Mouse (Mus musculus) limb, embryonic 14.5 days (tissue): ENCODE measurements around the gene Krt6a. TPM values are rescaled to one million over a fixed set of nuclear protein-coding genes. Genes with fewer than 3 reads are reported as not detected.

ENCODE experiments used
- ATAC-seq: fragments of 200-750 bp; cut with Nextera tagmentation; 2 replicates; pipeline ENCODE4 v1.8.0; 2017; ENCODE audit warnings: low read depth, moderate number of reproducible peaks, moderate TSS enrichment; ENCODE audit not compliant: low FRiP score
- DNase-seq: peaks from one replicate; pipeline ENCODE4 v3.0.0-alpha.2; 2015; ENCODE audit warnings: low spot score
- H3K27ac ChIP-seq: fragments of 300-500 bp; sonication (generic); replicated peaks from 2 replicates; pipeline ENCODE4 v1.5.1; 2014; ENCODE audit warnings: low read depth, mild to moderate bottlenecking, low read length, moderate library complexity, mixed read lengths
- H3K27me3 ChIP-seq: fragments of 300-500 bp; sonication (generic); 2 replicates; pipeline ENCODE4 v1.6.1; 2014; ENCODE audit warnings: low read length, mixed read lengths; ENCODE audit not compliant: control insufficient read depth, insufficient read depth
- H3K36me3 ChIP-seq: fragments of 300-500 bp; sonication (generic); 2 replicates; pipeline ENCODE4 v1.6.1; 2014; ENCODE audit warnings: mild to moderate bottlenecking, low read length, moderate library complexity, mixed read lengths; ENCODE audit not compliant: control insufficient read depth, insufficient read depth
- H3K4me1 ChIP-seq: fragments of 300-500 bp; sonication (generic); 2 replicates; pipeline ENCODE4 v1.6.1; 2014; ENCODE audit warnings: antibody characterized with exemption, low read length, mixed read lengths; ENCODE audit not compliant: control insufficient read depth, insufficient read depth
- H3K4me2 ChIP-seq: fragments of 300-500 bp; sonication (generic); replicated peaks from 2 replicates; pipeline ENCODE4 v1.6.1; 2014; ENCODE audit warnings: low read depth, mild to moderate bottlenecking, low read length, moderate library complexity; ENCODE audit not compliant: severe bottlenecking
- H3K4me3 ChIP-seq: fragments of 300-500 bp; sonication (generic); replicated peaks from 2 replicates; pipeline ENCODE4 v1.5.1; 2014; ENCODE audit warnings: low read length
- H3K9ac ChIP-seq: fragments of 300-500 bp; sonication (generic); 2 replicates; pipeline ENCODE4 v1.6.1; 2014; ENCODE audit warnings: mild to moderate bottlenecking, low read depth, low read length, moderate library complexity; ENCODE audit not compliant: severe bottlenecking
- H3K9me3 ChIP-seq: fragments of 300-500 bp; sonication (generic); 2 replicates; pipeline ENCODE4 v1.6.1; 2016; ENCODE audit warnings: low read length; ENCODE audit not compliant: control insufficient read depth
- POLR2A ChIP-seq: fragments of 200-500 bp; IDR thresholded peaks from 2 replicates; pipeline ENCODE4 v1.8.0; 2012; ENCODE audit warnings: inconsistent platforms, mild to moderate bottlenecking, moderate library complexity, borderline replicate concordance; ENCODE audit not compliant: insufficient read depth, insufficient read length; ENCODE audit errors: extremely low read depth
- WGBS: fragments of 180-500 bp; shearing (Covaris S2); extraction: QIAGEN DNeasy Blood & Tissue Kit; methylation state at CpG from one replicate; pipeline ENCODE4 v1.1.7; 2014; 5-methylcytosine and 5-hydroxymethylcytosine counted together
- microRNA-seq: library from miRNA; unstranded; fragments of <30 nt; microRNA quantifications from one replicate; pipeline ENCODE4, GENCODE M21; 2016
- polyA plus RNA-seq, 2 experiments: library from polyadenylated mRNA; depleted of rRNA in 1 of 2; stranded (reverse) in 1 of 2; unstranded in 1 of 2; fragments of >200 nt; fragmentation: Nextera tagmentation in 1 of 2; extraction: Ambion mirVana in 1 of 2; gene quantifications; 2 replicates each; pipeline versions ENCODE4 v1.2.1 to v1.2.3; 2012 to 2014

The Krt6a gene
- polyA plus RNA-seq, 2 experiments, result 8.0 to 26.5 TPM

DNA sequence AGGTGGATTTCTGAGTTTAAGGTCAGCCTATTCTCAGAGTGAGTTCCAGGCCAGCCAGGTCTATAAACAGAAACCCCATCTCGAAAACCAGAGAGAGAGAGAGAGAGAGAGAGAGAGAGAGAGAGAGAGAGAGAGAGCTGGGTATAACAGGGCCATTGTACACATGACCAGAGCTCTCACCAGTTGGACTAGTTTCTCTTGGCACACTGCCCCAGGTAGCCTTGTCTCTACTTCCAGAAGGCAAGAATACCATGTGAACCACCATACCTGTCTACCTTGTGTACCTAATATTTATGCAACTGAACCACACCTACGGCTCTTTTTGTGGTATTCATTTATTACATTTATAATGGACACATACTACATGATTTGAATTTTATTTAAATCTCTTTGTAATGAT, 5.9 kb downstream of the Krt6a start:
- DNase-seq (no peak), ATAC-seq (no peak)
- Histone ChIP-seq H3K27ac (no peak overlapping the region), H3K4me2 (no peak overlapping the region), H3K36me3 (no peaks in the 10 kb centered on the region), H3K9me3 (no peaks in the 10 kb centered on the region), H3K27me3 (no peaks in the 10 kb centered on the region), H3K4me1 (no peaks in the 10 kb centered on the region), H3K4me3 (no peak overlapping the region), H3K9ac (no peak overlapping the region)
- 70% methylated on average over 2 of the region's 2 CpGs for WGBS
- TF ChIP-seq POLR2A, result no peak

DNA sequence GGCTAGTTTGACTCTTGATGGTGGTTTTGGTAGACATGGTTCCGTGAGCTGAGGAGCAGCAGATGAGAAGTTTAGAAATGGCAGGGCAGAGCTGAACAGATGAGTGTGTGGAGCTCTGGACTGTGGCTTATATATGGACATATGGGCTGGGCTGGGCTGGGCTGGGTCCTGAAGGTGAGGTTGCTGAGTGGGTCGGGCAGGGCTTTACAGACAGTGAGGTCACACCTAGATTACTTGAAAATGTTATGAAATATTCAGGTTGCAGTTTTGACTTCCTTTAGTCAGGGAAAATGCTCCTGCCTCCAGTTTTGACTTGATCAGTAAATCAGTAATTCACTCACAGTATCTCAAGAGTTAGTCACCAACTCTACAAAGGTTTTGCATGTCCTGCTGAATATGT, 13.9 kb downstream of the Krt6a start, which contains the start of gene Krt6b:
Gene Krt6b (minus strand): TSS at position 101 of the 400 bp plus-strand sequence.
- no peaks in the 10 kb centered on the region for H3K4me1 ChIP-seq
- no peak within 1 kb of the TSS for H3K27ac ChIP-seq
- no peaks in the 10 kb centered on the region for H3K9me3 ChIP-seq
- WGBS, result 94% methylated on average over 2 of the region's 2 CpGs
- DNase-seq, result no peak
- no peak within 1 kb of the TSS for H3K4me3 ChIP-seq
- no peak for ATAC-seq
- no peaks in the 10 kb centered on the region for H3K36me3 ChIP-seq
- no peaks in the 10 kb centered on the region for H3K27me3 ChIP-seq
- H3K9ac ChIP-seq, result no peak within 1 kb of the TSS
- TF ChIP-seq POLR2A, result no peak
- H3K4me2 ChIP-seq, result no peak within 1 kb of the TSS

DNA sequence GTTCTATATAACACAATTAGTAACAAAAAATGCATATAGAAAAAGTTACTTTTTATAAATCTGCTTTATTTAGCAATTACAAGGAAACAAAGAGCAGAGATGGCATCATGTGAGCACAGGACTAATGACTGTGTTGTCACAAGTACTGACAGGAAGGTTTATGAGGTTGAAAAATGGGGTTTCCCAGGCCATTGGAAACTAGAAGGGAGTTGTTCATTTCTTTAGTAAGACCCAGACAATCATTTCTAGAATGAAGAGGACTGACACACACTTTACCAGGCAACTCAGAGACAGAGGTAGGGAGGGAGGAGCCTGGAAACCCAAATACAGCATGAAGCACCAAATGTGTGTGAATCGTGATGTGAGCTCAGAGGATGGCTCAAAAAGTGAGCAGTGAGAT, 18.1 kb downstream of the Krt6a start:
- Histone ChIP-seq H3K4me2 (no peak overlapping the region), H3K36me3 (no peaks in the 10 kb centered on the region), H3K4me1 (no peaks in the 10 kb centered on the region), H3K27ac (no peak overlapping the region), H3K9ac (no peak overlapping the region), H3K27me3 (no peaks in the 10 kb centered on the region), H3K9me3 (no peaks in the 10 kb centered on the region), H3K4me3 (no peak overlapping the region)
- DNase-seq (no peak), ATAC-seq (no peak)
- 83% methylated on average over 1 of the region's 1 CpGs for WGBS
- TF ChIP-seq POLR2A, result no peak

GRCm38 (mm10) chr15:101652736-101653265, 41.3 kb downstream of the Krt6a start:
- Histone ChIP-seq H3K9me3 (no peaks in the 10 kb centered on the region), H3K27me3 (no peaks in the 10 kb centered on the region), H3K4me3 (no peak overlapping the region), H3K9ac (no peak overlapping the region), H3K4me1 (no peaks in the 10 kb centered on the region), H3K36me3 (no peaks in the 10 kb centered on the region), H3K27ac (no peak overlapping the region), H3K4me2 (no peak overlapping the region)
- no peak for TF ChIP-seq POLR2A
- ATAC-seq (no peak), DNase-seq (no peak)
- WGBS, result 89% methylated on average over 5 of the region's 5 CpGs

GRCm38 (mm10) chr15:101647280-101647679, 46.8 kb downstream of the Krt6a start, which contains the start of gene Gm5478:
Gm5478 (minus strand) TSS chr15:101647380.
- Histone ChIP-seq H3K4me1 (no peaks in the 10 kb centered on the region), H3K4me3 (no peak within 1 kb of the TSS), H3K9me3 (no peaks in the 10 kb centered on the region), H3K36me3 (no peaks in the 10 kb centered on the region), H3K27me3 (no peaks in the 10 kb centered on the region), H3K4me2 (no peak within 1 kb of the TSS), H3K27ac (no peak within 1 kb of the TSS), H3K9ac (no peak within 1 kb of the TSS)
- ATAC-seq, result no peak
- TF ChIP-seq POLR2A, result no peak
- 79% methylated on average over 3 of the region's 3 CpGs for WGBS
- DNase-seq, result no peak

Small RNA genes within 50 kb of the gene (microRNA-seq; reads per million reads assigned to microRNA genes)
- gene Gm44323, result not detected
- not detected for gene Gm44342
- not detected for gene Gm44383
- not detected for gene Gm44479

Other genes with a start within 250 kb of the Krt6a start
- 0.15 TPM in 1 of 2 replicates, not detected in the other for gene Krt88, start 246.6 kb downstream of the Krt6a start, polyA plus RNA-seq (2012; rRNA removed)
- not detected in 2 replicates for gene Krt88, start 246.6 kb downstream of the Krt6a start, polyA plus RNA-seq (2014; fragmentation: Nextera tagmentation; extraction: Ambion mirVana)
- gene Krt81, start 230.6 kb downstream of the Krt6a start, polyA plus RNA-seq (2012; rRNA removed), result not detected in 2 replicates
- gene Krt81, start 230.6 kb downstream of the Krt6a start, polyA plus RNA-seq (2014; fragmentation: Nextera tagmentation; extraction: Ambion mirVana), result not detected in 2 replicates
- gene Krt86, start 220.8 kb downstream of the Krt6a start, polyA plus RNA-seq (2012; rRNA removed), result 0.15 TPM in 1 of 2 replicates, not detected in the other
- gene Krt86, start 220.8 kb downstream of the Krt6a start, polyA plus RNA-seq (2014; fragmentation: Nextera tagmentation; extraction: Ambion mirVana), result 0.10 TPM in 1 of 2 replicates, not detected in the other
- gene Krt83, start 202.8 kb downstream of the Krt6a start, polyA plus RNA-seq (2012; rRNA removed), result 0.06 TPM in 1 of 2 replicates, not detected in the other
- gene Krt83, start 202.8 kb downstream of the Krt6a start, polyA plus RNA-seq (2014; fragmentation: Nextera tagmentation; extraction: Ambion mirVana), result not detected in 2 replicates
- 0.22 and 0.23 TPM in 2 replicates for gene Gm49425, start 177.0 kb downstream of the Krt6a start, polyA plus RNA-seq (2012; rRNA removed)
- gene Gm49425, start 177.0 kb downstream of the Krt6a start, polyA plus RNA-seq (2014; fragmentation: Nextera tagmentation; extraction: Ambion mirVana), result 0.30 and 0.45 TPM in 2 replicates
- gene Krt84, start 161.5 kb downstream of the Krt6a start, polyA plus RNA-seq (2012; rRNA removed), result 0.92 and 1.8 TPM in 2 replicates
- gene Krt84, start 161.5 kb downstream of the Krt6a start, polyA plus RNA-seq (2014; fragmentation: Nextera tagmentation; extraction: Ambion mirVana), result 4.8 and 8.1 TPM in 2 replicates
- gene Krt82, start 143.6 kb downstream of the Krt6a start, polyA plus RNA-seq (2012; rRNA removed), result not detected in 2 replicates
- gene Krt82, start 143.6 kb downstream of the Krt6a start, polyA plus RNA-seq (2014; fragmentation: Nextera tagmentation; extraction: Ambion mirVana), result not detected in 2 replicates
- 0.06 and 0.08 TPM in 2 replicates for gene Krt90, start 131.4 kb downstream of the Krt6a start, polyA plus RNA-seq (2012; rRNA removed)
- 0.07 and 0.10 TPM in 2 replicates for gene Krt90, start 131.4 kb downstream of the Krt6a start, polyA plus RNA-seq (2014; fragmentation: Nextera tagmentation; extraction: Ambion mirVana)
- gene Krt75, start 120.4 kb downstream of the Krt6a start, polyA plus RNA-seq (2012; rRNA removed), result 0.52 and 0.70 TPM in 2 replicates
- 0.93 and 0.96 TPM in 2 replicates for gene Krt75, start 120.4 kb downstream of the Krt6a start, polyA plus RNA-seq (2014; fragmentation: Nextera tagmentation; extraction: Ambion mirVana)
- gene Gm5414, start 66.1 kb downstream of the Krt6a start, polyA plus RNA-seq (2012; rRNA removed), result not detected in 2 replicates
- gene Gm5414, start 66.1 kb downstream of the Krt6a start, polyA plus RNA-seq (2014; fragmentation: Nextera tagmentation; extraction: Ambion mirVana), result not detected in 2 replicates
- gene Gm5478, start 46.9 kb downstream of the Krt6a start, polyA plus RNA-seq (2012; rRNA removed), result not detected in 2 replicates
- gene Gm5478, start 46.9 kb downstream of the Krt6a start, polyA plus RNA-seq (2014; fragmentation: Nextera tagmentation; extraction: Ambion mirVana), result not detected in 2 replicates
- not detected in 2 replicates for gene Krt6b, start 14.0 kb downstream of the Krt6a start, polyA plus RNA-seq (2012; rRNA removed)
- not detected in 2 replicates for gene Krt6b, start 14.0 kb downstream of the Krt6a start, polyA plus RNA-seq (2014; fragmentation: Nextera tagmentation; extraction: Ambion mirVana)
- 322 and 422 TPM in 2 replicates for gene Krt5, start 18.6 kb upstream of the Krt6a start, polyA plus RNA-seq (2012; rRNA removed)
- 204 and 215 TPM in 2 replicates for gene Krt5, start 18.6 kb upstream of the Krt6a start, polyA plus RNA-seq (2014; fragmentation: Nextera tagmentation; extraction: Ambion mirVana)
- gene Krt71, start 48.8 kb upstream of the Krt6a start, polyA plus RNA-seq (2012; rRNA removed), result 0.03 and 0.04 TPM in 2 replicates
- not detected in 2 replicates for gene Krt71, start 48.8 kb upstream of the Krt6a start, polyA plus RNA-seq (2014; fragmentation: Nextera tagmentation; extraction: Ambion mirVana)
- gene Krt72, start 92.2 kb upstream of the Krt6a start, polyA plus RNA-seq (2012; rRNA removed), result 0.15 and 0.36 TPM in 2 replicates
- gene Krt72, start 92.2 kb upstream of the Krt6a start, polyA plus RNA-seq (2014; fragmentation: Nextera tagmentation; extraction: Ambion mirVana), result 0.40 and 1.0 TPM in 2 replicates
- gene Krt73, start 108.0 kb upstream of the Krt6a start, polyA plus RNA-seq (2012; rRNA removed), result 0.03 and 0.04 TPM in 2 replicates
- gene Krt73, start 108.0 kb upstream of the Krt6a start, polyA plus RNA-seq (2014; fragmentation: Nextera tagmentation; extraction: Ambion mirVana), result not detected in 2 replicates
- gene Krt2, start 123.9 kb upstream of the Krt6a start, polyA plus RNA-seq (2012; rRNA removed), result 0.37 and 0.45 TPM in 2 replicates
- gene Krt2, start 123.9 kb upstream of the Krt6a start, polyA plus RNA-seq (2014; fragmentation: Nextera tagmentation; extraction: Ambion mirVana), result 0.34 and 0.46 TPM in 2 replicates
- gene Krt1, start 156.5 kb upstream of the Krt6a start, polyA plus RNA-seq (2012; rRNA removed), result 149 and 235 TPM in 2 replicates
- gene Krt1, start 156.5 kb upstream of the Krt6a start, polyA plus RNA-seq (2014; fragmentation: Nextera tagmentation; extraction: Ambion mirVana), result 167 and 206 TPM in 2 replicates
- 10.0 and 19.9 TPM in 2 replicates for gene Krt77, start 175.4 kb upstream of the Krt6a start, polyA plus RNA-seq (2012; rRNA removed)
- 16.4 and 32.8 TPM in 2 replicates for gene Krt77, start 175.4 kb upstream of the Krt6a start, polyA plus RNA-seq (2014; fragmentation: Nextera tagmentation; extraction: Ambion mirVana)
- not detected in 2 replicates for gene Krt76, start 198.6 kb upstream of the Krt6a start, polyA plus RNA-seq (2012; rRNA removed)
- gene Krt76, start 198.6 kb upstream of the Krt6a start, polyA plus RNA-seq (2014; fragmentation: Nextera tagmentation; extraction: Ambion mirVana), result 0.08 TPM in 1 of 2 replicates, not detected in the other
- 27.0 and 51.0 TPM in 2 replicates for gene Krt4, start 230.4 kb upstream of the Krt6a start, polyA plus RNA-seq (2012; rRNA removed)
- 180 and 268 TPM in 2 replicates for gene Krt4, start 230.4 kb upstream of the Krt6a start, polyA plus RNA-seq (2014; fragmentation: Nextera tagmentation; extraction: Ambion mirVana)
- 0.18 and 0.23 TPM in 2 replicates for gene Krt79, start 246.0 kb upstream of the Krt6a start, polyA plus RNA-seq (2012; rRNA removed)
- gene Krt79, start 246.0 kb upstream of the Krt6a start, polyA plus RNA-seq (2014; fragmentation: Nextera tagmentation; extraction: Ambion mirVana), result 0.29 and 0.51 TPM in 2 replicates